Mouse (Mus musculus): ENCODE data around the gene Tnnt1. TPM values are rescaled to one million over a fixed set of nuclear protein-coding genes. Genes with fewer than 3 reads are reported as not detected.

Tnnt1 gene
- polyA plus RNA-seq, 1 experiment from 2014 or later = 550 TPM

DNA sequence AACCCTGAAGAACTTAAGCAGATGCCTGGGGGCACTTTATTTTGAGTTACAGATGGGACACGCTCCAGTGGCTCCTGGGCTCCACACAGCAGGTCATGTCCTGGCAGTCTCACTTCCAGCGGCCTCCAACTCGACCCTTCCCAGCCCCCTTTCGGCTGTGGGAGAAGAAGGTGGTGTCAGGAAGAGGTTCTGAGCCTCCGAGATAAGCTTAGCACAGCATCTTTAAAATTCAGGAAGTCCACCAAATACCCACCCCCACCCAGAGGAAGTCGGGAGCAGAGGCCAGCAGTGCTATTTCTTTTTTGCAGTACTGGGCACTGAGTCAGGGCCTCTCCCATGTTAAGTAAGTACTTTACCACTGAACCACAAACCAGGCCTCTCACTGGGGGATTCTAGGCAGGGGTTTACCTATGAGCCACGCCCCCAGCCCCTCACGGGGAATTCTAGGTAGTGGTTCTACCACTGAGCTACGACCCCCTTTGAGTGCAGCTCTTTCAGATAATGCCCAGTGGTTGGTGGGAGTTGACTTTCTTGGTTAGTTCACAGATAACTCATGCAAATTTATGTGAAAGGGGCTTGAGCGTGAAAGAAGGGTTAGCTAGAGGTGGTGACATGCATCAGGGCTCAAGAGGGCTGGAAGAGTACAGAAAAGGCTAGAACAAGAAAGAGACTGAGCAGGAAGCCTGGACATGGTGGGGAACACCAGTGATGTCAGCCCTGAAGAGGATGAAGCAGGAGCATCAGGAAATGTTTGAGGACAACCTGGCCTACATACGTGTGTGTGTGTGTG is 11.3 kb downstream of the Tnnt1 start:
- H3K4me2 ChIP-seq = no peak overlapping the region
- peak overlapping the region; percentile 79 for H3K27ac ChIP-seq (ENCODE audit: poor library complexity, severe bottlenecking)
- peaks cover 32% of the 10 kb centered on the region for H3K4me1 ChIP-seq (replicated peaks)
- peaks cover 22% of the 10 kb centered on the region for H3K36me3 ChIP-seq
- ATAC-seq (ENCODE audit: insufficient number of reproducible peaks, low FRiP score) = no peak
- H3K4me3 ChIP-seq = no peak overlapping the region
- no peak overlapping the region for H3K9ac ChIP-seq
- H3K27me3 ChIP-seq (replicated peaks) = no peaks in the 10 kb centered on the region
- no peaks in the 10 kb centered on the region for H3K9me3 ChIP-seq (replicated peaks)
- 36% methylated on average over 11 of the region's 11 CpGs for WGBS

DNA sequence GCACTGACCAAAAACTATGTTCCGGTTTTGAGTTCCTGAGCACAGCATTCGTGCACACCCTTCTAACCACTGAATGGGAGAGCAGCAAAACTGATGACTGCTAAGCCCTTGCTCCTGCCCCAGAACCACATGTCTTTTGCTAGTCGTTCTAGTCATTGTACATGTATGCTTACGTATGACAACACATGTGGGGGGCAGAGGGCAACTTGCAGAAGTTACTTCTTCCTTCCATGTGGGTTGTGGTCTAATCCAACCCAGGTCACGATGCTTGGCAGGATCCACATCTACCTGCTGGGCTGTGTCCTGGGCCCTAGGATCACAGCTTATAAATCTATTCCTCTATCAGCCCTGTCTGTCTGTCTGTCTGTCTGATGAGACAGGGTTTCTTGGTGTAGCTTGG is 12.3 kb downstream of the Tnnt1 start:
- WGBS = 77% methylated on average over 5 of the region's 5 CpGs
- H3K4me3 ChIP-seq = no peak overlapping the region
- no peak for ATAC-seq (ENCODE audit: insufficient number of reproducible peaks, low FRiP score)

GRCm38 (mm10) chr7:4503100-4503499 is 13.1 kb downstream of the Tnnt1 start:
- H3K27me3 ChIP-seq (replicated peaks) = no peaks in the 10 kb centered on the region
- no peaks in the 10 kb centered on the region for H3K9me3 ChIP-seq (replicated peaks)
- 77% methylated on average over 4 of the region's 4 CpGs for WGBS
- no peak overlapping the region for H3K27ac ChIP-seq (ENCODE audit: poor library complexity, severe bottlenecking)
- no peak for ATAC-seq (ENCODE audit: insufficient number of reproducible peaks, low FRiP score)
- peaks cover 16% of the 10 kb centered on the region for H3K36me3 ChIP-seq
- H3K4me3 ChIP-seq = no peak overlapping the region
- no peak overlapping the region for H3K9ac ChIP-seq
- peaks cover 38% of the 10 kb centered on the region for H3K4me1 ChIP-seq (replicated peaks)
- H3K4me2 ChIP-seq = peak overlapping the region; percentile 83; the same call in 1 of the 2 replicates

More for the DNA sequence above, 12.3 kb downstream of the Tnnt1 start:
- H3K9me3 ChIP-seq (replicated peaks) = no peaks in the 10 kb centered on the region
- H3K4me1 ChIP-seq (replicated peaks) = peaks cover 37% of the 10 kb centered on the region
- no peak overlapping the region for H3K4me2 ChIP-seq
- no peaks in the 10 kb centered on the region for H3K27me3 ChIP-seq (replicated peaks)
- 0 out of 2 replicates have a peak overlapping the region, but pooled peaks have one; percentile 32 for H3K27ac ChIP-seq (ENCODE audit: poor library complexity, severe bottlenecking)
- H3K36me3 ChIP-seq = peaks cover 22% of the 10 kb centered on the region
- no peak overlapping the region for H3K9ac ChIP-seq

DNA sequence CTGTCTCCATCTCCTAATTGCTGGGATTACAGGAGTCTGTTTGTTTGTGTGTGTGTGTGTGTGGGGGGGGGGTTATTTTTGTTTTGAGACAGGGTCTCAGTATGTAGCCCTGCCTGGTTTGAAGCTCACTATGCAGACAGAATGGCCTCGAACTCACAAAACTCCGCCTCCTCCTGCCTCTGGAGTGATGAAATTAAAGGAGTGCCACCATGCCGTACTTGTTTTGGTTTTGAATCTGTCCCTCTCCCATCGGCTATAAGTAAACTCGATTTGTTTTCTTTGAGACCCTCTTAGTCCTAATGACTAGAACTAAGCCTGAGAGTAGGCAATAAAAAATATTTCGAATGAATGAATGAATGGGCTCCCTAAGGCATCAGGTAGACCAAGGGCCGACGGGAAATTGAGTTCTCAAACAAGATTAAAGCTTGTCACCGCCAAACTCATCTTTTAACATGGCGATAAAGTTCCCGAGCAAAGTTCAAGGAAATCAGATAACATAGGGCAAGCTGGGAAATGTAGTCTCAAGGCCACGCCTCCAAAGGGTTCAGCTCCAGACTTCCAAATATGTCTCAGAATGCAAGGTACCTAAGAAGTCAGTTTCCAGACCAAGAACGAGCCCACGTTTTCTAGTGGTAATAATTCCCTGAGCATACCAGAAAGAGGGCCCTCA is 13.6 kb downstream of the Tnnt1 start:
- Histone ChIP-seq H3K27me3 (replicated peaks) (no peaks in the 10 kb centered on the region), H3K4me2 (peak overlapping the region; percentile 83), H3K9ac (0 out of 2 replicates have a peak overlapping the region, but pooled peaks have one; percentile 41), H3K4me3 (peak overlapping the region; percentile 90), H3K9me3 (replicated peaks) (no peaks in the 10 kb centered on the region), H3K27ac (ENCODE audit: poor library complexity, severe bottlenecking) (peak overlapping the region; percentile 89), H3K4me1 (replicated peaks) (peaks cover 43% of the 10 kb centered on the region), H3K36me3 (peaks cover 11% of the 10 kb centered on the region; the same call in 1 of the 2 replicates)
- no peak for ATAC-seq (ENCODE audit: insufficient number of reproducible peaks, low FRiP score)
- WGBS = 7% methylated on average over 14 of the region's 14 CpGs

DNA sequence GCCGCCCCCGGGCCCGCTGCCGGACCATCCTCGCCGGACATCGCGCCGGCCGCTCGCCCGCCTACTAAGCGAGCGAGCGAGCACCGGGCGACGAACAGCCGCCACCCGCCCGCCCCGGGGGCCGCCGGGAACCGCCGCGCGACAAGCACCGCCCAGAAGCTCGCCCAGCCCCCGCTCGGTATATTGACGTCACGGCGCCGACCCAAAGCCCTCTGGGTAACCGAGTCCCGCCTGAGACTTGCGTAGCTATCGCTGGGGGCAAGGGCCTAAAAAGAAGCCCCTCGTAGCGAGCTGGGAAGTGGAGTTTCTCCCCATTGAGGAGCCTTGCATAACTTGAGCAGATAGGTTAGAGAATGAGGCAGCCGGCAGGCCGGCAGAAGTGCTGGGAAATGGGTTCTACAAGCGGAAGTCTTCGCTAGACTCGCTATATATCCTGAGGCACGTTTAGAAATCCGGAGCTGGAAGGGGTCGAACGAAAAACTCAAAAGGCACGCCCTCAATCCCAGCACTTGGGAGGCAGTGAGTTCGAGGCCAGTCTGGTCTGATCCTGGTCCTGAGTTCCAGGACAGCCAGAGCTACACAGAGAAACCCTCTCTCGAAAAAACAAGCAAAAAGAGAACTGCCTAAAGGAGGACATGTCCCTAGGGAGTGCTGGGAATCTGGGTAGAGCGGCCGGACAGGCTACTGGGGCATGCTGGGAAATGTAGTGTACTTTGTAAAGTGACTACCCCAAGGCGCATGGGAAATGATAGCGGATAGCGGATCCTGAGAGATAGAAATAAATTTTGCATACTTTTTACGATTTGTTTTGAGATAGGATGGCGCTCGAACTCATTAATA is 14.4 kb downstream of the Tnnt1 start, which contains the start of gene Ppp1r12c:
TSS of gene Ppp1r12c (minus strand) at position 123 of the 840 bp plus-strand sequence.
- H3K4me3 ChIP-seq = peak within 1 kb of the TSS; percentile 90
- whole genome bisulfite sequencing = under 1% methylated on average over 62 of the region's 62 CpGs
- peaks cover 50% of the 10 kb centered on the region for H3K4me1 ChIP-seq (replicated peaks)

DNA sequence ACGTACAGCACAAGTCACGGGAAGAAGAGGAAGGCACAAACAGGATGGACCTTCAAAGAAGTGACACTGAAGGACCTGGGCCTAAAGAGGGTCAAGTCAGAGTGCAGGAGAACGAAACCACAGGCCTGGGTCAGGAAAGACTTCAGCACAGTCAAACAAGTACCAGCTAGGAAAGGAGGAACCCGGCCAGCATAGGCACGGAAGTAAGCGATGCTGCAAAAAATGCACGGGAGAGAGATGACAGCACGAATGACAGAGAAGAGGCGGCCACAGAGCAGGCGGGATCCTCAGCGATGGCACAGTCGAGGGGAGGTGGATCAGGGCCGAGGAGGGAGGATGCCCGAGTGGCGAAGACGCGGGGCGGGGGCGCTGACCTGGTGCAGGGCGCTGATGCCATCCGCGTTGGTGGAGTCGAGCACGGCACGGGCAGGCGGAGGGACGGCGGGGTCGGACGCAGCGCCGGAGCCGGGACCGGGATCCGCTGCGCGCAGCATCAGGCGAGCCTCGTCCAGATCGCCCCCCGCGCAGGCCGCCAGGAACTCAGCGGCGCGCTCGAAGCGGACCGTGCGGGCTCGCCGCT is 15.2 kb downstream of the Tnnt1 start:
- no peaks in the 10 kb centered on the region for H3K27me3 ChIP-seq (replicated peaks)
- H3K4me2 ChIP-seq = peak overlapping the region; percentile 83
- H3K9me3 ChIP-seq (replicated peaks) = no peaks in the 10 kb centered on the region
- peak overlapping the region; percentile 89 for H3K27ac ChIP-seq (ENCODE audit: poor library complexity, severe bottlenecking)
- under 1% methylated on average over 35 of the region's 52 CpGs for WGBS
- H3K9ac ChIP-seq = peak overlapping the region; percentile 97
- peak; percentile 24 for ATAC-seq (ENCODE audit: insufficient number of reproducible peaks, low FRiP score)
- H3K4me3 ChIP-seq = peak overlapping the region; percentile 90
- H3K4me1 ChIP-seq (replicated peaks) = peaks cover 51% of the 10 kb centered on the region
- peaks cover 22% of the 10 kb centered on the region for H3K36me3 ChIP-seq

More for the DNA sequence above, 14.4 kb downstream of the Tnnt1 start, which contains the start of gene Ppp1r12c:
- Histone ChIP-seq H3K9me3 (replicated peaks) (no peaks in the 10 kb centered on the region), H3K27me3 (replicated peaks) (no peaks in the 10 kb centered on the region), H3K4me2 (peak within 1 kb of the TSS; percentile 83), H3K9ac (peak within 1 kb of the TSS; percentile 97), H3K36me3 (peaks cover 14% of the 10 kb centered on the region), H3K27ac (ENCODE audit: poor library complexity, severe bottlenecking) (peak within 1 kb of the TSS; percentile 89)
- ATAC-seq (ENCODE audit: insufficient number of reproducible peaks, low FRiP score) = peak; percentile 95

DNA sequence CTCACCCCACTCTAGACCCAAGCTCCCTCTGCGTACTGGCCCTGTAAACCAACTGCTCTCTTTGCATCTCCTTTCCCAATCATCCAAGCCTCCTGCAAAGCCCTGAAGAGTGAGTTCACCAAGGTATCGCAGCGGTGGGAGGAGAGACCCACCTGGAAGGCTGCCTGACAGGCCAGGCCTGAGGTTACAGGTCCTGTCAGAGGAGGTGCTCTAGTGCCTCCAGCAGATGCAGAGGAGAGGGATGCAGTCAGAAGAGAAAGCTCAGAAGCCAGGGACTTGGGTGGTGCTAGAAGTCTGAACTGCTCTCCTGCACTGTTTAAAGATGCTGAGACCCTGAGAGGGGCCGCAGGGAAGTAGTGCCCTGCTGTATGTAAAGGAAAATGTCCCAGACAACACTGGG is 17.1 kb downstream of the Tnnt1 start:
- Histone ChIP-seq H3K9ac (peak overlapping the region; percentile 66; the same call in 1 of the 2 replicates), H3K4me3 (0 out of 2 replicates have a peak overlapping the region, but pooled peaks have one; percentile 4)
- no peak for ATAC-seq (ENCODE audit: insufficient number of reproducible peaks, low FRiP score)

DNA sequence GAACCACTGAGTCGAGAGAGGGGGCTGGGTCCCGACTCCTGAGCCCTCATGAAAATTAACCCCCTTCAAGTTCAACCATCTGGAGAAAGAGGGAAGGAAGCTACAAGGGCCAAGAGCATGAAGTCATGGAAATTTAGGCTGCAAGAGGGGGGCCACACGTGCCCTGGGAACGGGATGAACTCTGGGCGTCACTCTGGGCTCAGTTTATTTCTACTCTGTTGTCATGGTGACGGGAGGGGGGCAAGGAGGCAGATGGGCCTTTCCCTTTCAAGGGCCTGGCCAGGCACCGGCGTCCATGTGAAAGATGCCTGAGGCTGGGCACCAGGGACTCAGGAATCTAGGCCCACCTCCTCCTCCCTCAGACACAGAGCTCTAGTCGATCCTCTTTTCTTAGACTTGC is 17.9 kb downstream of the Tnnt1 start:
- Histone ChIP-seq H3K9ac (peak overlapping the region; percentile 66; the same call in 1 of the 2 replicates), H3K27me3 (replicated peaks) (no peaks in the 10 kb centered on the region), H3K36me3 (peaks cover 40% of the 10 kb centered on the region), H3K4me1 (replicated peaks) (peaks cover 43% of the 10 kb centered on the region), H3K4me3 (0 out of 2 replicates have a peak overlapping the region, but pooled peaks have one; percentile 4), H3K9me3 (replicated peaks) (no peaks in the 10 kb centered on the region), H3K27ac (ENCODE audit: poor library complexity, severe bottlenecking) (peak overlapping the region; percentile 56), H3K4me2 (peak overlapping the region; percentile 83)
- 27% methylated on average over 9 of the region's 9 CpGs for WGBS
- 0 out of 2 replicates have a peak, but pooled peaks have one; percentile 7 for ATAC-seq (ENCODE audit: insufficient number of reproducible peaks, low FRiP score)

More for the DNA sequence above, 17.1 kb downstream of the Tnnt1 start:
- H3K4me1 ChIP-seq (replicated peaks) = peaks cover 42% of the 10 kb centered on the region
- H3K27me3 ChIP-seq (replicated peaks) = no peaks in the 10 kb centered on the region
- peak overlapping the region; percentile 56 for H3K27ac ChIP-seq (ENCODE audit: poor library complexity, severe bottlenecking)
- peaks cover 34% of the 10 kb centered on the region for H3K36me3 ChIP-seq
- WGBS = 65% methylated on average over 4 of the region's 4 CpGs
- H3K4me2 ChIP-seq = peak overlapping the region; percentile 83
- H3K9me3 ChIP-seq (replicated peaks) = no peaks in the 10 kb centered on the region

- Histone ChIP-seq H3K4me3 (no peak overlapping the region), H3K4me2 (no peak overlapping the region), H3K9ac (no peak overlapping the region), H3K27me3 (replicated peaks) (no peaks in the 10 kb centered on the region), H3K36me3 (peaks cover 47% of the 10 kb centered on the region), H3K9me3 (replicated peaks) (no peaks in the 10 kb centered on the region), H3K27ac (ENCODE audit: poor library complexity, severe bottlenecking) (no peak overlapping the region), H3K4me1 (replicated peaks) (peaks cover 50% of the 10 kb centered on the region)
- no peak for ATAC-seq (ENCODE audit: insufficient number of reproducible peaks, low FRiP score)
- 84% methylated on average over 9 of the region's 9 CpGs for WGBS
Observed at GRCm38 (mm10) chr7:4497271-4497903, 18.8 kb downstream of the Tnnt1 start.

- peaks cover 51% of the 10 kb centered on the region for H3K36me3 ChIP-seq
Observed at GRCm38 (mm10) chr7:4496468-4496867, 19.7 kb downstream of the Tnnt1 start.

More at GRCm38 (mm10) chr7:4496468-4496867, 19.7 kb downstream of the Tnnt1 start:
- peaks cover 57% of the 10 kb centered on the region for H3K4me1 ChIP-seq (replicated peaks)
- WGBS = 91% methylated on average over 3 of the region's 3 CpGs
- H3K4me3 ChIP-seq = no peak overlapping the region
- H3K9ac ChIP-seq = no peak overlapping the region
- H3K4me2 ChIP-seq = no peak overlapping the region
- H3K27ac ChIP-seq (ENCODE audit: poor library complexity, severe bottlenecking) = no peak overlapping the region
- H3K27me3 ChIP-seq (replicated peaks) = no peaks in the 10 kb centered on the region
- ATAC-seq (ENCODE audit: insufficient number of reproducible peaks, low FRiP score) = no peak
- H3K9me3 ChIP-seq (replicated peaks) = no peaks in the 10 kb centered on the region

Measured in heart, embryonic 12.5 days (tissue).